Mouse (Mus musculus) 3134 (cell line): ENCODE measurements around the gene P2rx2.

Source experiments
- DNase-seq: peaks from one replicate; pipeline ENCODE4 v3.0.0-alpha.2; 2011; ENCODE audit warnings: low spot score; ENCODE audit not compliant: insufficient read length; ENCODE audit errors: extremely low read depth

Gene P2rx2

DNA sequence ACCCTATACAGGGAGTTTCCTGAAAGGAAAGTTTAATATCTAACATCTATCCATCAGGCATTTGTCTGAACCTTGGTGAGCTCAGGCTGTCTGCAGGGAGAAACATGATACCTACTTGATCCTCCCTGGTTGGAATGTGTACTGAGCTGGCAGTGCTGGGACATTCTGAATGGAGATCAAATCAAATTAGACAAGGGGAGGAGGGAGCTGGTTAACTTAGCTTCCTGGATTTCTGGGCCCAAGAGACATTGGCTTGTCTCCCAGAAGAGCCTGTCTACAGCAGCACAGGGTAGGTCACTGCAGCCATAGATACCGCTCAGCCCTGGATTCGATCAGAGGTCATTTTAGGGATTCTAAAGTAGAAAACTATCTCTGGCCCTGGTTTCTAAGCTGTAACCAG lies 4.2 kb downstream of the P2rx2 start:
- DNase-seq = no peak

DNA sequence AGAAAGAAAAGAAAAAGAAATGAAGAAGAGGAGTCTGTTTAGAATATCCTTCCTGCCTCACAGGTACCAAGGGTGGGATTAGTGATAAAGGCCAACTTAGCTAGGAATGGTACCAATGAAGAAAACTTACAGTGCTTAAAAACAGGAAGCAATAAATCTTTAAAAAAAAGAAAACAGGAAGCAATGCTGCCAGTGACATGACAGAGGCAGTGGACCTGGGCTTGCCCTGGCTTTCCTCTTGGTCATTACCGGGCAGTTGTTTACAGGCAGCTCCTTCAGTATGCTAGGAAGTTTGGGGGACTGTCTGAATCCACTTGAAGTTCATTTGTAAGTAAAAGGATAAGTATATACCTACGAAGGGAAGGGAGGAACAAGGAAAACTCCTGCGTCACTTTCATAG lies 12.5 kb downstream of the P2rx2 start:
- no peak for DNase-seq

DNA sequence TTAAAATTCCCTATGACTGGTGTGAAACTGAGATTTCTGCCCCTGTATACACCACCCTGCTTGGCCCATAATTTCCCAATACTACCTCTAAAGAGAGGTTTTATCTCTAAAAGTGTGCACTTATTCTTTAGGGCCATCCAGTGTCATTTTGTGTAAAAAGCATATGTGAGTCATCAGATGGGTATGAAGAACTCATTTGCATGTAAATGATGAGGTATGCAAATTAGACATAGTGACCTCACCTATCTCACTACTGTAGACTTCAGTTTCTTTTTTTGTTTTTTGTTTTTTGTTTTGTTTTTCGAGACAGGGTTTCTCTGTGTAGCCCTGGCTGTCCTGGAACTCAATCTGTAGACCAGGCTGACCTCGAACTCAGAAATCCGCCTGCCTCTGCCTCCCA lies 29.9 kb downstream of the P2rx2 start:
- no peak for DNase-seq

DNA sequence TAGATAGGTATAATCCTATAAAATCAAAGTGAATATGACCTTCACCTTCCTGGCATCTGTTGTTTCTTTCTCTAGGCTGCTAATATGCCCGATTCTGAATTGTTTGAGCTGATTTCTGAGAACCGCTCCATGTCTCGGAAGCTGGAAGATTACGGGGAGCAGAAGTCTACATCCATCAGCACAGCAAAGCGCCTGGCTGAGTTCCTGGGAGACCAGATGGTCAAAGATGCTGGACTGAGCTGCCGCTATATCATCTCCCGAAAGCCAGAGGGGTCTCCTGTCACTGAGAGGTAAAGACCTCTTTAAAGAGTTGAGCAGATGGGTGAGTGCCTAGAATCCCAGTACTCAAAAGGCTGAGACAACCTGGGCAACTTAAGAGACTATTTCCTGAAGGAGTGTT lies 34.2 kb downstream of the P2rx2 start:
- DNase-seq = no peak

DNA sequence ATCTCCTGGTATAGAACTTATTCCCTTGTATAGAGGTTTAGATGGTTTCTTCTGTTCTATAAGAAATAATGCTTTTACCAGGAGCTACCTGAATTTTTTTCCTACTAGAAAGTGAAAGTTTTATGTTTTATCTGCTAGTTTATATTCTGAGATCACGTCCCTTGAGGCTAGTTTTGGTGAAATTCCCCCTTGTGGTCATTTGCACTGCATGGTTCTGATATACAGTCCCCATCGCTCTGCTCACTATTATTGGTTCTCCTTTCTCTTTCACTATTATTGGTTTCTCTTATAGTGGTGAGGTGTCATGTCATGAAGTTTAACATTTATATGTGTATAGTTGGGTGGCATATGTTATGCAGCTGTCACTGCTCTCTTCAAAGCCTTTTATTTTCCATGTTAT lies 42.4 kb downstream of the P2rx2 start:
- no peak for DNase-seq

DNA sequence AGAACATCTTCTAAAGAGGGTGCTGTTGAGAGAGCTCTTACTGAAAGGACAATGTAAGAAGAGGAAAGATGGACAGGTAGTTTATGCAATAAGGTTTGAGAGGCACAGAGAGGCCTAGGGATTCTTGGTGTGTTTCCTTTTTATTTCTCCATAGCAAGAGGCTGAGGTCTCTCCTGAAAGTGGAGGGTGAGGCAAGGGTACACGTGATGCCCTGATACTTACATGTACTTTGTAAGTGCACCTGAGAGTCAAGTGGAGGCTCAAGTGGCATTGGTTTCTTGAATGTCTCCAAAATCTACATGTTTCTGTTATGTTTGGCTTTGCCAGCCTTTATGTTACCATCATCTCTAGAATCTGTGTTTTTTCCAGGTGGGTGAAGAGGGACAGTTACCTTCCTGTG lies 46.4 kb downstream of the P2rx2 start:
- no peak for DNase-seq

DNA sequence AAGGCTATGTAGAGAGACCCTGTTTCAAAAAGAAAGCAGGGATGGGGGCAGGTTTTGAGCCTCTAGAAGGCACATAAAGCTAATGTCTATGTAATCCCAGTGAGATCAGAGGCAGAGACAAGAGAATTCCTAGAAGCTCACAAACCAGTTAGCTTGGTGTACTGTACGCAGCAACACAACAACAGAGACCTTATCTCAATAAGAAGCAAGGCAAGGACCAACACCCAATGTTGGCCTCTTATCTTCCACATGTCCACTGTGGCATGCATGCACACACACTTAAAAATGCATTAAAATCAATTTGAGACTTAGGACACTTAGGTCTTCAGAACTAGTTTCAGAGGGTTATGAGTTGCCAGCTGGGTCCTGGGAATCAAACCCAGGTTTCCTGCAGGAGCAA lies 51.4 kb downstream of the P2rx2 start:
- DNase-seq = no peak
